Mouse (Mus musculus): Measurements from ENCODE around the gene Fam243.

Fam243 gene

DNA sequence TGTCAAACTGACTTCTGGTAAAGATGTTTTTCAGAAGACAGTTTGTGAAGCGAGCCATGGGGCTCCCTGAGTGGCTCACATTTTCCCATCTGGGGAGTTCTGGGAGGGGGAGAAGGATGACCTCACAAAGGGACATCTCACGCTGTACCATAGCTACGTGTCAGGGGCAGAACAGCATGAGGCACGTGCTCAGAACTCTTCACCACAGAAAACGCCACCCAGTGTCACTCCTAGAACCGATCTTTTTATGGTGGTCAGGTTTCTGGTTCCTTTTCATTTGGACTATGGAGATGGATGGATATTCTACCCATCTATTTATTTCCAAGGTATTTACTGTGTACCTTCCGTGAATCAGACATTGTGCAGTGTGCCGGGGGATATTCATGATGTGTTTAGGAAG is at the start of gene Fam243:
Gene Fam243, minus strand, starts transcription at position 101 of the 400 bp plus-strand sequence.
- DNase-seq (ENCODE audit: low read depth), result no peak

DNA sequence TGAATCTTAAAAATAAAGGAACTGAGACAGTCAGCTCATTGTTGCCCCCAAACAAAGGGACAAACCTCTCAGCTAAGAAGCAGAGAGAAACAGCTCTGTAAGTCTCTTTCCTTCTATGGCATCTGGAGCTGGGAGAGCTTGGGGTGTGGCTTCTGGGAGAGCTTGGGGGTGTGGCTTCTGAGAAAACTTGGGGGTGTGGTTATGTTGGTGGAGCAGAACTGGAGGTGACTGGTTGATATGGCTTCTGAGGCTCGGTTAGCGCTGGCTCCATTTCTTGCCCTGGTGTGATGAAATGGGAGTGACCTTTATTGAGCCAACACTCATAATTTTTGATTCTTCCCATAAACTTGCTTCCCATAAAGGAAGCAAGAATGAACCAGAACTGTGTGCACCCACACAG is 48.0 kb upstream of the Fam243 start:
- no peak for DNase-seq (ENCODE audit: low read depth)

DNA sequence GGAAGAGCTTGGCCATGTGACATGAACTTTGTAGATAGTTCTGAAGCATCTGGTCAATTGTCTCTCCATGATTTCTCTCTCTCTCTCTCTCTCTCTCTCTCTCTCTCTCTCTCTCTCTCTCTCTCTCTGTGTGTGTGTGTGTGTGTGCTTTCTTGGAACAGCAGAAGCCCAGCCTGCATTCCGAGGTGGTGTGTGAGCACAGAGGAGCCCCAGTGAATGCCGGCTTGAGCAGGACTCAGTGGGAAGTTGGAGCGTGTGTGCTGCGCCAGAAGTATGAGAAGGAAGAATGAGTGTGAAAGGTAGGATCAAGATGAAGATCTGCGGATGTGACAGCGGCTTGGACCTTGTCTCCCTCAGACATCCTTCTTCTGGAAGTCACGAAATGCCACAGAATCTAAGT is 44.2 kb upstream of the Fam243 start:
- no peak for DNase-seq (ENCODE audit: low read depth)

DNA sequence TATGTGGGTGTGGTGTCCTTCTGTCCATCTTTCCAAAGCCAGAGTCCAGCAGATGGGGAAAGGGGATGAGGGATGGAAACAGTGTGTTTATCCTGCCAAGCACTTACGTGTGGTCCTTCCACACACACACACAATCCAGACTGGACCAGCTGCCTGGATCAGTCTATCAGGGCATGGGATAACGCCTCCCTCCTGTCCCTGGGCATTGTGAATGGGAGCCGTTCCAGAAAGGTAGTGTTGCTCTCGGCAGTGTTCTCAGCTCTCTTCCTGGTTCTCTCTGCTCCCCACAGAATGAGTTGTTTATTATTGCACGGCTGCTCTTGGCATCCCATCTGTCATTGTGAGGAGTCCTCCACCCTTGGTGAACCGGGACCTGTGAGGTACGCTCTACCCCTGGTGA is 39.5 kb upstream of the Fam243 start:
- no peak for DNase-seq (ENCODE audit: low read depth)

DNA sequence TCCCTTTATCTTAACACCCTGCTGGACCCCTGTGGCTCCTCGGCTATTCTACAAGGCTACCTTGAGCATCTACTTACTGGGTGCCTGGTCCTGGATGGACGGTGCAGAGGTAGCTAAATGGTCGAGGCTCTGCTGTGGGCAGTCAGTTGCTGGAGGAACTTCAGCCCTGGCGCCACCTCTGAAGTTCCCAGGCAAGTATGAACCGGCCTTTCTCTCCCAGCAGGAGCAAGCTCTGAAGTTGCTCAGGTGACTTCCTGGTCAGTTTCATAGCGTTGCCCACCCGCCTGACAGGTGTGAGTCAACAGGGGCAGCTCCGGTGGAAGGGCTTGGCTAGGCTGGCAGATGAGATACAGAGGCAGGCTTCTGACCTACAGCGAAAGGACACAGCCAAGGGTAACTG is 38.0 kb upstream of the Fam243 start, which contains the start of gene Kcne1:
Gene Kcne1, minus strand, starts transcription at position 240 of the 400 bp plus-strand sequence.
- no peak for DNase-seq (ENCODE audit: low read depth)

DNA sequence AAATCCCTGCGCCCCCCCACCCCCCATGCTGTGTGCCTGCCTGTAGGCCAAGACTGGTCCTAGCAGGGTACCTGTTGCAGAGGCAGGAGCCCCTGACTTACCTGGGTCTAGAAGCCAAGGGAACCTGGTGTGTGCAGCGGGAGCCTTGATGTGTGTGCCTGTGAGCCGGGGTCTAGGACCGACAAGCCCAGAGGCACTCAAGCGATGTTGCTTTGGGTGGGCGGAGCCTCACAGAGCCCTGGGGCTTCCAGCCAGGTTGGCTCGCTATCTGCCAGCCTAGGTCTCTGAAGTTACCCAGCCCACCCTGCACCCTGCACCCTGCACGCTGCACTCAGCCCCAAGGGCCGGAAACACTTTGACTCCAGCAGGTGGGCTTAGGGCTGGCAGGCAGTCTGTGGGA is 37.5 kb upstream of the Fam243 start:
- no peak for DNase-seq (ENCODE audit: low read depth)

DNA sequence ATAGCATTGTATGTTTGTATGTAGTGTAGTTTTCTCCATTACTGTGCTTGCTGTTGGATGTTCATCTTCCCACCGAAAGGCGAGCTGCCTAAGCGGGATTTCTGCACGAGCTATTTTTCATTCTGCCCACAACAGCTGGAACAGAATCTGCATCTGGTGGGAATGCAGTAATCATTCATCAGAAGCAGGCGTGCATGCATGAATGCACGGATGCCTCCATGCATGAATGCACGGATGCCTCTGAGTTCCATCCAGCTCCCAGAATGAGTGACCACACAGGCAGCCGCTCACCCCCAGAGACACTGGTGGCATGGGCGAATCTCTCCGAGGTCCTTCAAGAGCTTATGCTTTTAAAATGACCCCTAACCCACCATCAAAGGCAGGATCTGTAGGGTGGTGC is 36.3 kb upstream of the Fam243 start:
- DNase-seq (ENCODE audit: low read depth), result no peak

DNA sequence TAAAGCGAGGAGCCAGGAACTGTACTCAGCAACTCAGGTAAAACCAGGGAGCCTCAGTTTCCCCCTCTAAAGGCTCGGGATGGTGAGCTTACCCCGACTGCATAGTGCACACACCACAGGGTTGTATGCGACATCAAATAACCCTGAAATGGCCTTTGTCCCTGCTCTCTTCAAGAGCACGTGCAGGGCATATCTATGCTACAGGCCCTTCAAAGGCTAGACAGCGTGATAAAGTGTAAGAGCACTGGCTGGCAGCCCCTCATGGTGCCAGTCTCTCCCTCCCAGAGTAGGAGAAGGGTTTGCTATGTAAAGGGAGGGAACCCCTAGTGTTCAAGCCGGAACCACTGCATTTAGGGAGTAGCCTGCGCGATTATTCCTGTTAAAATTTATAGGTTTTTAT is 35.8 kb upstream of the Fam243 start:
- DNase-seq (ENCODE audit: low read depth), result no peak

DNA sequence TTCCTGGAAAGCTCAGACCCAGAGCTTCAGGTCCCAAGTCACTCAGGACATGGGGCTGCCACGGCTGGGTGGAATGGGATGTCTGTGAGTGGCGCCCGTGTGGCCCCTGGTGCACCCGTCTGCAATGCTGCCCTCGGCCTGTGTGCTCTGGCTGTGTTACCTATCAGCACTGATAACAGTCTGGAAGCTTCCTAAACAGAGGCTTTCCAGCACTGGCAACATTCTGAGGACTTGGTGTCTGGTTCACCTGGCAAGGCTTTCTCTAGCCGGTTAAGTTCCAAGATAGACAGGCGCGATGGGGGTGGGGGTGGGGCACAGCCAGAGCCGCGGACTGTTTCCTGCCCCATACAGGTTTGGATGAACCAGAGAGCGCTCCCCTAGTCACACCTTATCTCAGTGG is 34.7 kb upstream of the Fam243 start:
- DNase-seq (ENCODE audit: low read depth), result no peak

DNA sequence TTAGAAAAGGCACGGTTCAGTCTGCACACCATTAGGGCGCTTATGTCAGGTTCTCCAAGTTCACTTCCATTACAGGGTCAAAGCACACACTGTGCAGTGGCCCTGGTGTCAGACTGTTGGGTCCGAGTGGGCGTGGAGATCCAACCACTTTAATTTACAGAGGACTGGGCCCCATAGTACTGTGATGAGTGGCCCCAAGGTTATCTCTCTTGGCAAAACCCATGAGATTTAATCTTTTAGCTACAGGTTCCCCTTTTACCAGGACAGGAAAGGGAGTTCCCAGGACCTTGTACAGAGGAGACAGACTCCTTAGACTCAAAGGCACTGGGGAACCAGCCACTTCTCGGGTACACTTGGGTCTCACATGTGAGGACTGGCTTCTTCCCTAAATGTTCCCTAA is 34.1 kb upstream of the Fam243 start:
- DNase-seq (ENCODE audit: low read depth), result no peak

DNA sequence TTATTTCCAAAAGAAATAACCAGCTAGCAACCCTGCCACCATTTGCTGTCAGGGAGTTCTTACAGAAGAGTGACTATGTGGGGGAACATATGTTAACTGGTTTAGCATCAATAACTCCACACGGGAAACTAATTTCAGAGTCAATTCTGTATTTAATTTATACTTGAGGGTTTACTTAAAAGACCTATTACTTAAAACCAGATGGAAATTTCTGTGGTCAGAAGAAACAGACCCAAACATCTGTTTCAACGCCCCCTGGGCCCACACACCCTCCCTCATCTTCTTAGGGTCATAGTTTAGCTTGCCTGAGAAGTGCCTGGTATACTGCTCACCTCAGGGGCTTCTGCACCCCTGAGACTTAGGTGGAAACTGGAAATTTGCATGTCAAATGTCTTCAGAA is 32.7 kb upstream of the Fam243 start:
- DNase-seq (ENCODE audit: low read depth), result no peak

DNA sequence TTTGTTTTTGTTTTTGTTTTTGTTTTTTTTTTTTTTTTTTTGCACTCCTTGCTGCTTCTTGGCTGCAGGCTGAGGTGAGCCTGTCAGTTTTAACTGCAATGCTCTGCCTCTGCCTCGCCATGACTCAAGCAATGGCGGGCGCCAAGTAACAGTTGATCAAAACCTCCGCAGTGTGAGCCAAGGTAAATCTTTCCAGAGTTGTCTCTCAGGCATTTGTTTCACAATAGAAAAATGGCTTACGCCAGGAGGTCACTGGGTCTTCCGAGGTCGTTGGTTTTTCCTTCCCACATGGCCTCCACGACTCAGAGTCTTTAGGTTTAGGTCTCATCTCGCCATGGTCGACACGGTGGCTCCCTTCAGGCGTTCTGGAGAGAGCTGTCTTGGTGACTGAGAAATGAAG is 32.1 kb upstream of the Fam243 start:
- DNase-seq (ENCODE audit: low read depth), result no peak

DNA sequence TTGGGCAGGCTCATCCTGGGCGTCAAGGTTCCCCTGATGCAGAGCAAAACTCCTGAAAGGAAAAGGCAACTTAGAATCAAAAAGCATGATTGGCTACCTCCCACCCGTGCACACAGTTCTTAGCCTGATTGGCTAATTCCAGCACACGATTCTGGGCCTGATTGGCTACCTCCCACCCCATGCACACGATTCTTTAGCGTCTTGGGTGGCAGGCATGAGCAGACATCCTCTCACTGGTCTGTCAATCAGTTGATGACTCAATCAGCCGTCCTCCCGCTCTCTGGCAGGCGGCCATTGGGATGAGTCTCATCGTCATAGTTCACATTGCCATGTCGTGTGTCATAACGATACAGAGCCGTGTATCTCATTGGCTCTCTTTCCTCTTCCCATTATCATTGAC is 27.7 kb upstream of the Fam243 start:
- no peak for DNase-seq (ENCODE audit: low read depth)

DNA sequence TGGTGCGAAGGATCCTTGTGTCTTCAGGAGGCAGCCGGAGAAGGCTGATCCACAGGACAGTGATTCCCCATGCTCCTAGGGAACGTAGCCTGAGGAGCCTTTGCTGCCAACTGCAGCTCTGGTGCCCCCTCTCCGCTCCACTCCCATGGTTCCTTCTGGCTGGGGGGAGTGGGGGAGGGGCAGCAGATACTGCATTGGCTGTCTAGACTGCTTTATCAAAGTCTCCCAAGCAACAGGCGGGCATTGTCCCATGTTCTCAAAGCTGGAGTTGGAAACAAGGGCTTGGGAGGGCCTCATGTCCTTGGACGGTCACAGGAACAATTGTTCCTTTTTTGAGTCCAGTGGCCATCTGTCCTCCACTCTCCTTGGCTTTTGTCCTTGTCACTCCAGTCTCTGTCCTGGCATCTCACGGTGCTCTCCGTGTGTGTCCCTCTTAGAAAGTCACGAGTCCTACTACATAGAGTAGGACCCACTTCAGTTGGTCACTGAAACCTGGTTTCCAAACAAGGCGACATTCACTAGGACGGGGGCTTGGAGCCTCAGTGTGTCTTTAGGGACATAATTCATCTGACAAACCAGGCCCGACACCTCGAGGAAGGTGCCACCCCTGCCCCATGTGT is 25.2 kb upstream of the Fam243 start:
- no peak for DNase-seq (ENCODE audit: low read depth)

DNA sequence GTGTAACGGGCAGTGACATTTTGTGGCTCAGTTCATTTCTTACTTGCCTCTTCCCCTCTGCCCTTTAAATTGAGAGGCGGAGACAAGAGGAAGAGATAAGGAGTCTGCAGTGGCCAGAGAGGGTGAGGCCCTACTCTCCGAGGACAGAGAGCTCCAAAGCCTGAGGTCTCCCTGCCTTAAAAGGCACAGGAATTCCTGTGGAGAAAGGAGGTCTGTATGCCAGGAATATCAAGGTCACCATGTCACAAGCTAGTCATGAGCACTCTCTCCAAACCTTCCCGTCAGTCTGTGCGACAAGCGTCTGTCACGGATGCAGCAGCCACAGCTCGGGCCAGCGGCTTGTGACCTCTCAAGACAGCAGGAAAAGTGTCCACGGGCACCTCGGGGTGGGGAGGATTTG is 23.9 kb upstream of the Fam243 start:
- no peak for DNase-seq (ENCODE audit: low read depth)

DNA sequence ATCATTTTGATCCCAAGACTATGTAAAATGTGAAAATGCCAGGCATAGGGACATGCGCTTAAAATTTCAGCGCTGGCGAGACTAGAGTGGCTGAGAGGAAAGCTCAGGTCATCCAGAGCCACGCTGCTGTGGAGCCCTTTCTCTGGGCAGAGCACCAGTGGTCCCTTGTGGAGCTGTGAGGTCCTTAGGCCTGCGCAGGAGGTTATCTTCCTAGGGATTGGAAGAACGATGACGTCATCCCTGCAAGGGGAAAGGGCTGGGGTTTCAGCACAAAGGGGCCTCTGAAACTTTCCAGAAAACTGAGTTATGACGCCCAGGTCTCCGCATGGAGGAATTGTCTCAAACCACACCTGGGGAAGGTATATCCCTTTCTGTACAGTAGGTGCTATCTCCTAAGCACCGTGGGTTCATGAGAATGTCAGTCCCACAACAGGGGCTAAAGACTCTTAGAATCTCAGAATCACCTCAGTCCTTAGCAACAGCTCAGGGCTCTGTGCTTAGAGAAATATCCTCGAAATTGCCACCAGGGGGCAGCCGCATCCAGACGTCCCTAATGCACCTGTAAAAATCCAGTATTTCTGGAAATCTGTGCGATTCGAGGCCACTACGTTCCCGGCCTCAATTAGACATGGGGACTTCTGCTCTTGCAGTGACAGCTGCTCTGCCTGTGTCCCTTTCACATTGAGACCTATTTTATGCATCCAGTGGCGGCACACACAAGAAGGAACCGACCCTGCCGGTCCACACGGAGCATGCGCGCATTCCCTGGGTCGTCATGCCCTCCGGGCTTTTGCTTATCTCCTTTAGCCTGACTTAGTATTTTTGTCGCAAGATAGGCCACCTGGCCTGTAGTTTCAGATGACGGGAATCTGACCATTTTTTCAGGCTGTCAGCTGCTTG is 19.6 kb upstream of the Fam243 start:
- DNase-seq (ENCODE audit: low read depth), result peak; percentile 68

DNA sequence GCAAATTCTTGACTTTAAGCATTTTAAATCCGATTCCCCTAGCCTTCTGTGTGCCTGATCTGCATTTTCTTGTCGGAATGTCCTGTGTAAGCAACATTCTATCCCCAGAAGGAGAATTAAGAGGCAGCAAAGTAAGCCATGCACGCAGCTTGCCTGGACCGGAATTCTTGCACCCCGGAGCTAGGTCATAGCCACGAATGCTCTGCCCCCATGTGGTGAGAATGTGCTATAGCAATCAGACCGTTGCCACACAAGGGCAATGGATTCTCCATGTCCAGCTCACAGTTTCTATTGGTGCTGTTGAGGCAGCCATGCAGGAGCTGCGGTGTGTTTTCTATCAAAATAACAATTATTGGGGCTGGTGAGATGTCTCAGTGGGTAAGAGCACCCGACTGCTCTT is 15.0 kb upstream of the Fam243 start:
- peak; percentile 70 for DNase-seq (ENCODE audit: low read depth)

DNA sequence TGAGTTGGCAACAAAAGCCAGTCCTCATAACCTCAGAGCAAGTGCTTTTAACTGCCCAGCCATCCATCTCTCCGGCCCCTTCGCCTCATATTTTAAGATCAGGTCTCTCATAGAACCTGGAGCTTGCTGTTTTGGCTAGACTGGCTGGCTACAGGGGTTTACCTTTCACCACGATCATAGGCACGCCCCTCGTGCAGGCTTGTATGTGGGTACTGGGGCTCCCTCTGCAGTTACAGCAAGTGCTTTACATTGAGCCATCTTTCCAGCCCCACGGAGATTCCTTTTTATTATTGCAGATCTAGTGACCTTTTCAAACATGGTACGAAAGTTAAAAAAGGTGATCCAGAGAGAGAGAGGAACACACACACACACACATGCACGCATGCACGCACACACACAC is 13.4 kb upstream of the Fam243 start:
- no peak for DNase-seq (ENCODE audit: low read depth)

DNA sequence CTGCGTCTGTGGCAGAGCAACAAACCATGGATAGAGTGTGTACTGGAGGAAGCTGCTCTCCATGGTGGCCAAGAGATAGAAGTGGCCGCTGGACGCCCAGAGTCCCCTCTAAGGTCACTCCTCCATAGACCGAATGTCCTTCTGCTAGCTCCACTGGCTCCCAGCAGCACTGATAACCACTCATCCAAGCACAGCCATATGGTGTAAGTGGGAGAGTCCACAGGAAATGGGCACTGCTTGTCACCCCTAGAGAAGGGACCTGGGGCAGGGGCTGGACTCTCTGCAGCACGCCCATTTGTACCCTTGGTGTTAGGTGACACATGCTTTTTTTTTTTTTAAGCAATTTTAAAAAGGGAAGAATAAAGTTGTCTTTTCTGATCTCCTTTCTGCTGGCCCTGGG is 9.7 kb upstream of the Fam243 start:
- DNase-seq (ENCODE audit: low read depth), result no peak

DNA sequence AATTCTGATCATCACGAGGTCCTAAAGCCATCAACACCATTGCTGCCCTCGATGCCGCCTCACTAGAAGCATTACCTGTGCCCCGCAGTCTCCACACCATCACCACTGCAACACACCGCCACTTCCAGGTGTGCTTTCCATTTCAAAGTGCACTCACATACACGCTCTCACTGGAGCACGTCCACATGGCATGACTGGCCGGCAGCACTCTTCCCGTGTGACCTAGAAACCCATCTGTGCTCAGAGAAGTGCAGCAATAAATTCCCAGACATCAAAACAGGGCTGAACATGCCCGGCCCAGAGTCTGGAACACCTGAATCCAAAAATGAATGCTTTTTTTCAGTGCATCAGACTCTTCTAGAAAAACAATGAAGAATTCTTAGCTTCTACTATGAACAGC is 6.7 kb upstream of the Fam243 start:
- DNase-seq (ENCODE audit: low read depth), result no peak

DNA sequence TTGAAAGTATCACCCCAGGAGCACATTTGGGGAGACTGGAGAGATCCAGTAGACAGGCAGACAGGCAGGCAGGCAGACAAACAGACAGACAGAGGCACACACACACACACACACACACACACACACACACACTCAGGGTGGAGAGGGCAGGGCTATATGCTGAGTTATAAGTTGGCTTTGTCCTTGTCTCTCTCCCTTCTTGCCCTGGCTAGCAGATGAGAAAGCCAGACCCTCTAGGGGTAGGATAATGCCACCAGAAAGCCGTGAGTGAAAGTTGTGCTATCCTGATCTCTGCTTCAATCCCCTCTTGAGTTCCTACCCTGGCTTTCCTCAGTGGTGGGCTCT is 3.8 kb upstream of the Fam243 start:
- no peak for DNase-seq (ENCODE audit: low read depth)

DNA sequence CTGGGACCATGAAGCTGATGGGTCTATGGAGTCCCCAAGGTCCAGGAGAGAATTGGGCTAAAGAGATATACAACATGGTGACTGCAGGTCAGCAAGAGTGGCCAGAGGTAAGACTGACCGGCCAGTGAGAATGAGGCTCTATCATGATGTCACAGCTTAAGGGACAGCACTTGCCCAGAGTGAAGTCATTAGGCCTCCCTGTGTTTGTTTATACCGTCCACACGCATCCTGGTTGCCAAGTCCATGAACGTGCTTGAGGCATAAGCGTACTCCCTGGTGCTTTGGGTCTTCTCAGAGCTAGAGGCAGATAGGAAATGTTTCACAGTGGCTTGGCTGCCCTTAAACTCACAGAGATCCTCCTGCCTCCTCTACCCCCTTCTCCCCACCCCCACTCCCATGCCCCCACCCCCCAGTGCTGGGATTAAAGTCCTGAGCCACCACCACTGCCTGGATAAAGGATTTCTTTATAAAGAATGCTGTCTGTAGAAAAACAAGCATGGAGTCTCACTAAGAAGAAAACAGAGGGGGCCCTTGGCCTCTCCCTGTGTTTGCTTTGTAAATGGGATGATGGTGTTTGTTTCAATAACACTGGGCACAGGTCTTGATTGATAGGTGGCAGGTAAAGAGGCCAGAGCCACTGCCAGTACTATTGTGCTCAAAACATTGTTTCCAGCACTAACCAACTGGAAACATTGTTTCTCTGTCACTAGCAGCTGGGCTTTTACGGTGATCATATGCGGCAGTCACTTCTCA is 3.2 kb upstream of the Fam243 start:
- DNase-seq (ENCODE audit: low read depth), result no peak

DNA sequence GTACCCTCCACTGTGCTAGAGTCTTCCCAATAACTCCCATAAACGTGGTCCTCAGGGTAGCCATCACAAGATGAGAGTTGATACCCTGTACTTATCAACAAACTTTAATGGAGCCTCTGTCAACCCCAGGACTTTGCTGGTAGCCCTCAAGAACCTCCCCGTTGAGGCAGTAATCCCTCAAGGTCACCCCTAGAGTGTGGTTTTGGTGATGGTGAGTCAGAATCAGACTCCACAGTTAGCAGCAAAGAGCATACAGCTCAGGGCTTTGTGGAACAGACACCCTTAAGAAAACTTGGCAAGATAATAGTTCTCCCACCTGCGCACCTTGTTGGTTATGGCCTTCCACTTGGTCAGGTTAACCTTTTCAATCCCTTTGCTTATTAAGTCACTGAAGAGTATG is 880 bp downstream of the Fam243 start:
- no peak for DNase-seq (ENCODE audit: low read depth)

All from naive thymus-derived CD4-positive, alpha-beta T cell, adult 2 months (primary cell).